Mouse (Mus musculus) spleen, adult 2 months (tissue): ENCODE results near the gene Aco1. TPM values are rescaled to one million over a fixed set of nuclear protein-coding genes. Genes with fewer than 3 reads are reported as not detected.
A peak's percentile ranks its signal among the peaks of the same experiment; 100 is the strongest.

ENCODE experiments used
- DNase-seq, 2 experiments: peaks; one replicate each; pipeline versions ENCODE4 v3.0.0 to v3.0.0-alpha.2; 2012 to 2021; ENCODE audit warnings: low spot score in 2 of 2, low read depth in 1 of 2
- H3K27ac ChIP-seq: fragments of 200-500 bp; 2 replicates; pipeline ENCODE4 v1.5.1; 2012; ENCODE audit warnings: low read length, inconsistent platforms; ENCODE audit not compliant: insufficient read depth
- H3K27me3 ChIP-seq: fragments of 200-500 bp; 2 replicates; pipeline ENCODE4 v1.6.1; 2012; ENCODE audit warnings: mild to moderate bottlenecking, moderate library complexity, low read length, inconsistent platforms; ENCODE audit not compliant: control insufficient read depth, insufficient read depth
- H3K36me3 ChIP-seq: fragments of 200-500 bp; 2 replicates; pipeline ENCODE4 v1.6.1; 2012; ENCODE audit warnings: mild to moderate bottlenecking, low read length, inconsistent platforms; ENCODE audit not compliant: control insufficient read depth, insufficient read depth
- H3K4me1 ChIP-seq: fragments of 200-500 bp; 2 replicates; pipeline ENCODE4 v1.6.1; 2011; ENCODE audit warnings: inconsistent platforms; ENCODE audit not compliant: control insufficient read depth, insufficient read depth, insufficient read length
- H3K4me3 ChIP-seq: fragments of 200-500 bp; 2 replicates; pipeline ENCODE4 v1.5.1; 2011; ENCODE audit warnings: mild to moderate bottlenecking, inconsistent platforms; ENCODE audit not compliant: insufficient read depth, insufficient read length; ENCODE audit errors: extremely low read depth
- CTCF ChIP-seq: fragments of 200-500 bp; IDR thresholded peaks from 2 replicates; pipeline ENCODE4 v1.5.1; 2011; ENCODE audit warnings: mild to moderate bottlenecking, inconsistent platforms; ENCODE audit not compliant: insufficient read depth, insufficient read length, insufficient replicate concordance; ENCODE audit errors: extremely low read depth
- POLR2A ChIP-seq: fragments of 200-500 bp; IDR thresholded peaks from 2 replicates; pipeline ENCODE4 v1.6.1; 2011; ENCODE audit warnings: low read depth, low read length, inconsistent platforms
- WGBS: fragments of 180-500 bp; shearing (Covaris S2); methylation state at CpG from one replicate; pipeline ENCODE4 v1.1.7; 2018; 5-methylcytosine and 5-hydroxymethylcytosine counted together
- polyA plus RNA-seq: library from polyadenylated mRNA; depleted of rRNA; stranded (reverse); fragments of >200 nt; gene quantifications from 2 replicates; pipeline ENCODE4 v1.2.3, GENCODE M21; 2012

The Aco1 gene
- polyA plus RNA-seq, 1 experiment = 11.4 TPM

GRCm38 (mm10) chr4:40134468-40135102 lies 8.3 kb upstream of the Aco1 start:
- no peaks in the 10 kb centered on the region for H3K27me3 ChIP-seq

GRCm38 (mm10) chr4:40136519-40136918 lies 6.4 kb upstream of the Aco1 start:
- Histone ChIP-seq H3K27ac (no peak overlapping the region), H3K4me3 (no peak overlapping the region), H3K36me3 (no peaks in the 10 kb centered on the region), H3K27me3 (no peaks in the 10 kb centered on the region), H3K4me1 (no peaks in the 10 kb centered on the region)
- 87% methylated on average over 4 of the region's 4 CpGs for WGBS
- DNase-seq = no peak
- TF ChIP-seq POLR2A (no peak), CTCF (no peak)

More at GRCm38 (mm10) chr4:40134468-40135102, 8.3 kb upstream of the Aco1 start:
- H3K4me1 ChIP-seq = no peaks in the 10 kb centered on the region
- WGBS = 18% methylated on average over 9 of the region's 9 CpGs
- no peak overlapping the region for H3K4me3 ChIP-seq
- DNase-seq = peak; percentile 57 to 74
- H3K36me3 ChIP-seq = no peaks in the 10 kb centered on the region
- H3K27ac ChIP-seq = no peak overlapping the region
- TF ChIP-seq POLR2A (no peak), CTCF (peak; percentile 86; the same call in 1 of the 2 replicates)

- Histone ChIP-seq H3K4me1 (no peaks in the 10 kb centered on the region), H3K27ac (no peak overlapping the region), H3K4me3 (no peak overlapping the region), H3K27me3 (no peaks in the 10 kb centered on the region), H3K36me3 (no peaks in the 10 kb centered on the region)
- WGBS = 78% methylated on average over 3 of the region's 3 CpGs
- DNase-seq = no peak
- TF ChIP-seq CTCF = no peak
- TF ChIP-seq POLR2A = no peak
These were observed 3.1 kb upstream of the Aco1 start for GRCm38 (mm10) chr4:40139663-40140255.

GRCm38 (mm10) chr4:40143533-40143871 lies 621 bp downstream of the Aco1 start:
- WGBS = 1% methylated on average over 26 of the region's 27 CpGs

GRCm38 (mm10) chr4:40144543-40144942 lies 1.7 kb downstream of the Aco1 start:
- no peaks in the 10 kb centered on the region for H3K4me1 ChIP-seq
- H3K36me3 ChIP-seq = no peaks in the 10 kb centered on the region
- H3K4me3 ChIP-seq = no peak overlapping the region
- no peak for DNase-seq
- no peaks in the 10 kb centered on the region for H3K27me3 ChIP-seq
- WGBS = 81% methylated on average over 1 of the region's 1 CpGs
- TF ChIP-seq POLR2A (no peak), CTCF (no peak)
- no peak overlapping the region for H3K27ac ChIP-seq

More at GRCm38 (mm10) chr4:40143533-40143871, 621 bp downstream of the Aco1 start:
- Histone ChIP-seq H3K4me3 (peak overlapping the region; percentile 75), H3K4me1 (no peaks in the 10 kb centered on the region), H3K27ac (peak overlapping the region; percentile 28; the same call in 1 of the 2 replicates), H3K36me3 (no peaks in the 10 kb centered on the region), H3K27me3 (no peaks in the 10 kb centered on the region)
- TF ChIP-seq CTCF (no peak), POLR2A (no peak)
- DNase-seq = no peak

GRCm38 (mm10) chr4:40144981-40145380 lies 2.1 kb downstream of the Aco1 start:
- H3K36me3 ChIP-seq = no peaks in the 10 kb centered on the region
- H3K27ac ChIP-seq = no peak overlapping the region
- no peaks in the 10 kb centered on the region for H3K4me1 ChIP-seq
- no peaks in the 10 kb centered on the region for H3K27me3 ChIP-seq
- TF ChIP-seq CTCF (no peak), POLR2A (no peak)
- DNase-seq = no peak
- 87% methylated on average over 3 of the region's 3 CpGs for WGBS
- no peak overlapping the region for H3K4me3 ChIP-seq

GRCm38 (mm10) chr4:40148281-40148680 lies 5.4 kb downstream of the Aco1 start:
- no peak overlapping the region for H3K4me3 ChIP-seq
- no peak for DNase-seq
- no peaks in the 10 kb centered on the region for H3K4me1 ChIP-seq
- 88% methylated on average over 5 of the region's 5 CpGs for WGBS
- no peaks in the 10 kb centered on the region for H3K27me3 ChIP-seq
- no peak overlapping the region for H3K27ac ChIP-seq
- no peak for TF ChIP-seq CTCF
- no peak for TF ChIP-seq POLR2A
- H3K36me3 ChIP-seq = no peaks in the 10 kb centered on the region
